Mouse (Mus musculus) kidney, postnatal 0 days (tissue): ENCODE data around the gene Pcolce. TPM values are rescaled to one million over a fixed set of nuclear protein-coding genes. Genes with fewer than 3 reads are reported as not detected.
"Not testable (repeated sequence)": the region's sequence is repeated elsewhere in the genome, so short reads cannot be mapped to it uniquely, and the experiment has no call there.

Source experiments
- ATAC-seq: fragments of 200-750 bp; cut with Nextera tagmentation; replicated peaks from 2 replicates; pipeline ENCODE4 v1.8.0; 2017; ENCODE audit warnings: low read depth, moderate number of reproducible peaks, moderate TSS enrichment, moderate library complexity; ENCODE audit not compliant: low FRiP score
- DNase-seq: peaks from one replicate; pipeline ENCODE4 v3.0.0-alpha.2; 2016; ENCODE audit warnings: low spot score
- H3K27ac ChIP-seq: fragments of 300-500 bp; sonication (generic); 2 replicates; pipeline ENCODE4 v1.5.1; 2014; ENCODE audit warnings: mild to moderate bottlenecking
- H3K27me3 ChIP-seq: fragments of 300-500 bp; sonication (generic); 2 replicates; pipeline ENCODE4 v1.6.1; 2014; ENCODE audit warnings: low read length, mixed read lengths; ENCODE audit not compliant: insufficient read depth
- H3K36me3 ChIP-seq: fragments of 300-500 bp; sonication (generic); 2 replicates; pipeline ENCODE4 v1.6.1; 2014; ENCODE audit warnings: low read length, mixed read lengths; ENCODE audit not compliant: insufficient read depth
- H3K4me1 ChIP-seq: fragments of 300-500 bp; sonication (generic); replicated peaks from 2 replicates; pipeline ENCODE4 v1.6.1; 2014; ENCODE audit warnings: antibody characterized with exemption, low read length, mixed read lengths; ENCODE audit not compliant: insufficient read depth
- H3K4me2 ChIP-seq: fragments of 300-500 bp; sonication (generic); 2 replicates; pipeline ENCODE4 v1.6.1; 2014; ENCODE audit warnings: mild to moderate bottlenecking, low read length, moderate library complexity, mixed read lengths
- H3K4me3 ChIP-seq: fragments of 300-500 bp; sonication (generic); replicated peaks from 2 replicates; pipeline ENCODE4 v1.5.1; 2014; ENCODE audit warnings: low read depth, low read length
- H3K9ac ChIP-seq: fragments of 300-500 bp; sonication (generic); 2 replicates; pipeline ENCODE4 v1.6.1; 2014; ENCODE audit warnings: low read depth, low read length
- H3K9me3 ChIP-seq: fragments of 300-500 bp; sonication (generic); replicated peaks from 2 replicates; pipeline ENCODE4 v1.6.1; 2016; ENCODE audit warnings: low read length, inconsistent platforms, mixed read lengths
- CTCF ChIP-seq: IDR thresholded peaks from 2 replicates; pipeline ENCODE4 v1.5.1; 2016; ENCODE audit warnings: antibody characterized with exemption, low read depth, mild to moderate bottlenecking, moderate library complexity
- WGBS: fragments of 180-500 bp; shearing (Covaris S2); extraction: QIAGEN DNeasy Blood & Tissue Kit; methylation state at CpG from one replicate; pipeline ENCODE4 v1.1.7; 2014; 5-methylcytosine and 5-hydroxymethylcytosine counted together
- polyA plus RNA-seq: library from polyadenylated mRNA; unstranded; fragments of >200 nt; fragmentation: Nextera tagmentation; extraction: Ambion mirVana; gene quantifications from 2 replicates; pipeline ENCODE4 v1.2.1, GENCODE M21; 2015

Pcolce gene
- polyA plus RNA-seq, 1 experiment from 2014 or later: 120 TPM

DNA sequence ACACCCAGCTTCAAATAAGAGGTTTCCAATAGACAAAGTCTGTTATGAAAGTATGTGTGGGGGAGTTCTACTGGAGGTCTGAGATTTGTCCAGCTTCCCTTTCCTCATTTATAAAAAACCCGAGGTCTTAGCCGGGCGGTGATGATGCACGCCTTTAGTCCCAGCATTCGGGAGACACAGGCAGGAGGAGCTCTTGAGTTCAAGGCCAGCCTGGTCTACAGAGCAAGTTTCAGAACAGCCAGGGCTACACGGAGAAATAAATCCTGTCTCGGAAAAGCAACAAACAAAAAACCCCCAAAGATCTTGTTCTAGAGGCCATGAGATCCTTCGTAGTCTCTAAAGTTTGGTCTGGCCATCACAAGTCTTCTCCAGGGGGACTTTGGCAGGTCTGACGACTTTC lies 14.4 kb upstream of the Pcolce start:
- TF ChIP-seq CTCF: peak; percentile 36
- ATAC-seq (no peak), DNase-seq (peak; percentile 54)
- H3K4me3 ChIP-seq: peak overlapping the region; percentile 55
- H3K27me3 ChIP-seq: no peaks in the 10 kb centered on the region
- peak overlapping the region; percentile 72 for H3K4me2 ChIP-seq
- no peaks in the 10 kb centered on the region for H3K9me3 ChIP-seq
- 3% methylated on average over 9 of the region's 9 CpGs for WGBS
- H3K4me1 ChIP-seq: peaks cover 23% of the 10 kb centered on the region; the same call in 1 of the 2 replicates
- H3K36me3 ChIP-seq: no peaks in the 10 kb centered on the region
- H3K27ac ChIP-seq: peak overlapping the region; percentile 94
- peak overlapping the region; percentile 57; the same call in 1 of the 2 replicates for H3K9ac ChIP-seq

- Histone ChIP-seq H3K4me3 (no peak overlapping the region), H3K4me1 (no peaks in the 10 kb centered on the region), H3K36me3 (no peaks in the 10 kb centered on the region), H3K27me3 (no peaks in the 10 kb centered on the region), H3K9ac (no peak overlapping the region), H3K4me2 (no peak overlapping the region), H3K9me3 (no peaks in the 10 kb centered on the region), H3K27ac (no peak overlapping the region)
- TF ChIP-seq CTCF: no peak
- DNase-seq (no peak), ATAC-seq (no peak)
- WGBS: 81% methylated on average over 11 of the region's 11 CpGs
Observed at GRCm38 (mm10) chr5:137623937-137624530, 10.4 kb upstream of the Pcolce start.

- DNase-seq: no peak
- no peaks in the 10 kb centered on the region for H3K27me3 ChIP-seq
Observed at GRCm38 (mm10) chr5:137615347-137615746, 1.8 kb upstream of the Pcolce start.

DNA sequence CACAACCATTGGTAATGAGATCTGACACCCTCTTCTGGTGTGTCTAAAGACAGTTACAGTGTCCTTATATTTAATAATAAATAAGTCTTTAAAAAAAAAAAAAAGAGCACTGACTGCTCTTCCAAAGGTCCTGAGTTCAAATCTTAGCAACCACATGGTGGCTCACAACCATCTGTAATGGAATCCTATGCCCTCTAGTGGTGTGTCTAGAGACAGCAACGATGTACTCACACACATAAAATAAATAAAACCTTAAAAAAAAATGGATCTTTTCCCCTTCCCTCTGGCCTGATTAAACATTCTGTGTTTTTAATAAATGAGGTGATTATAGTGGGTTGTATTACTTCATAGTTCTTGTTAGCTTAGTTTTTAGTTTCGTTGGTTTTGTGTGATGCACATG lies 1.3 kb upstream of the Pcolce start:
- DNase-seq, H3K9ac ChIP-seq, H3K27ac ChIP-seq, H3K27me3 ChIP-seq, H3K4me3 ChIP-seq, H3K9me3 ChIP-seq, H3K36me3 ChIP-seq, ATAC-seq, H3K4me2 ChIP-seq: not testable (repeated sequence)
- H3K4me1 ChIP-seq: peaks cover 15% of the 10 kb centered on the region
- 93% methylated on average over 2 of the region's 2 CpGs for WGBS
- TF ChIP-seq CTCF: 0 out of 2 replicates have a peak, but pooled peaks have one; percentile 28

More at GRCm38 (mm10) chr5:137615347-137615746, 1.8 kb upstream of the Pcolce start:
- no peaks in the 10 kb centered on the region for H3K36me3 ChIP-seq
- H3K9ac ChIP-seq: no peak overlapping the region
- WGBS: 87% methylated on average over 7 of the region's 7 CpGs
- H3K4me2 ChIP-seq: no peak overlapping the region
- H3K4me3 ChIP-seq: no peak overlapping the region
- ATAC-seq: no peak
- no peaks in the 10 kb centered on the region for H3K9me3 ChIP-seq
- peaks cover 12% of the 10 kb centered on the region for H3K4me1 ChIP-seq
- no peak overlapping the region for H3K27ac ChIP-seq
- no peak for TF ChIP-seq CTCF

DNA sequence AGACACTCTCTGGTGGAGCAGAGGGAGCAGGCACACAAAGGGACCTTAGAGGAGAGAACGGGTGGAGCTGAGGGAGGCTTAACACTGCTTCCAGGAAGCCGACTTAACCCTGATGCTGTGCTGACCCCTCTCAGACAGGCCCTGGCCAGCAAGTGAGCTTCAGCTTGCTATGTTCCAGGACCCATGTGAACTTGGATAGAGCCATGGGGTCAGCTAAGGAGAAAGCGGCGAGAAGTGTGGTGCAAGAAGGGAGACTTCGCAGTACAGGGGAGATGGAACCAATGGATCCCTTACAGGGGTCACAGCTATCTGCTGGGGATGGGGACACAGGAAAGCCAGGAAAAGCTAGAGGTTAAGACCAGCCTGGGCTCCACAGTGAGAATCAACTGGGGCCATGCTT lies 508 bp downstream of the Pcolce start:
- whole genome bisulfite sequencing: 69% methylated on average over 5 of the region's 5 CpGs
- no peaks in the 10 kb centered on the region for H3K9me3 ChIP-seq
- DNase-seq (no peak), ATAC-seq (no peak)
- no peak overlapping the region for H3K9ac ChIP-seq
- H3K36me3 ChIP-seq: no peaks in the 10 kb centered on the region
- H3K27me3 ChIP-seq: no peaks in the 10 kb centered on the region
- no peak overlapping the region for H3K4me2 ChIP-seq
- H3K4me3 ChIP-seq: no peak overlapping the region
- no peak for TF ChIP-seq CTCF
- peaks cover 22% of the 10 kb centered on the region for H3K4me1 ChIP-seq
- peak overlapping the region; percentile 34; the same call in 1 of the 2 replicates for H3K27ac ChIP-seq

DNA sequence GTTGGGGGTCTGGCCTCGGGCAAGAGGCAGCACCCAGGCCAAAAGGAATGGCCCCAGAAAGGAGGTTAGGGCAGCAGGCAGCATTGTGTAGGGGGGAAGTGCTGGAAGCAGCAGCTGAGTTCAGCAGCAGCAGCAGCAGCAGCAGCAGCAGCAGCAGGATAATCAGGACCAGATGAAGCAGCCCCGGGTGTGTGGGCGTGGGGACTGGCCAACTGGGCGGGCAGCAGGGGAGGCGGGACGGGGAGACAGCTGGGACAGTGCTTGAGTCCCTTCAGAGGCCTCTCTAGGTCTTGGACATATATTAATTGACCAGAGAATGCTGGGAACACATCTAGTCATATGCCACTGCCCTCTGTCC lies 2.4 kb downstream of the Pcolce start:
- 11% methylated on average over 6 of the region's 6 CpGs for WGBS
- Histone ChIP-seq H3K9ac (peak overlapping the region; percentile 56), H3K4me1 (peaks cover 23% of the 10 kb centered on the region), H3K36me3 (no peaks in the 10 kb centered on the region), H3K27ac (peak overlapping the region; percentile 94), H3K4me3 (peak overlapping the region; percentile 30), H3K4me2 (peak overlapping the region; percentile 54), H3K9me3 (no peaks in the 10 kb centered on the region), H3K27me3 (no peaks in the 10 kb centered on the region)
- DNase-seq (peak; percentile 82), ATAC-seq (peak; percentile 51; the same call in 1 of the 2 replicates)
- TF ChIP-seq CTCF: no peak
